Mouse (Mus musculus) brain, embryonic 14.5 days (tissue): ENCODE measurements around the gene Cdk13. TPM values are rescaled to one million over a fixed set of nuclear protein-coding genes. Genes with fewer than 3 reads are reported as not detected.

Experiments used
- DNase-seq: peaks from one replicate; pipeline ENCODE4 v3.0.0-alpha.2; 2011; ENCODE audit warnings: low read depth
- CTCF ChIP-seq: fragments of 200-500 bp; IDR thresholded peaks from 2 replicates; pipeline ENCODE4 v1.5.1; 2012; ENCODE audit warnings: inconsistent platforms, mild to moderate bottlenecking, moderate library complexity, borderline replicate concordance; ENCODE audit not compliant: insufficient read depth, insufficient read length; ENCODE audit errors: extremely low read depth
- POLR2A ChIP-seq: fragments of 200-500 bp; IDR thresholded peaks from 2 replicates; pipeline ENCODE4 v1.6.1; 2012; ENCODE audit warnings: mild to moderate bottlenecking, inconsistent platforms, borderline replicate concordance; ENCODE audit not compliant: poor library complexity, insufficient read depth, insufficient read length, severe bottlenecking; ENCODE audit errors: extremely low read depth
- polyA plus RNA-seq: library from polyadenylated mRNA; depleted of rRNA; stranded (reverse); fragments of >200 nt; gene quantifications from 2 replicates; pipeline ENCODE4 v1.2.3, GENCODE M21; 2012; rRNA removed

The Cdk13 gene
- polyA plus RNA-seq = 36.9 and 46.7 TPM in 2 replicates

DNA sequence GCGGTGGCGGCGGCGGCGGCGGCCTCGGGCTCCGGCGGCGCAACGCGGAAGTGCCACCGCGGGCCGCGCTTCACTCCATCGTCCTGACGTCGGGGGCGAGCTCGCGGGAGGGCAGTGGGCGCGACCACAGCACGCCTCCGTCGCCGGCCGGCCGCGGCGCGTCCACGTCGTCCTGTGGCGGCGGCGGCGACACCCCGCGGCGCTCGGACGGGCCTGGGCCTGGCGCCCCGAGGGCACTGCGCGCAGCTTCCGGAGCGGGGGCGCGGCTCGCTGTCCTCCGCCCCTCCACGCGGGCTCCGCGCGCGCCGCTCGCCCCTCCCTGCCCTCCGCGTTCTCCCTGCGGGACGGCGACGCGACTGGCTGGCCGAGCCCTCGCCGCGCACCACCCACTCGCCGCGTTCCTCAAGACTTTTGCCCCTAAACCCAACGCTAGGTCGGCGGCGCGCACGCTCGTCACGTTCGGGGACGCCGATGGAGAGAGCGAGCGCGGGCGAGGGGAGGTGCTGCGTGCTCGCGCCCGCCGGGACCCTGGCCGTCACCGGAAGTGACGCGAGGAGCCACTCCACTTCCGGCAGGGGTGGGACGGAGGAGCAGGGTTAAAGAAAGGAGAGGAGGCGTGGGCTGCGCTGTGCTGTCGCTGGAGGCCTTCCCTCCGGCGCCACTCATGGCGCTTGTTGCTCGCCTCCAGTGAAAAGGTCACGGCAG lies at the start of gene Cdk13:
TSS of gene Cdk13 (minus strand) at position 189 of the 705 bp plus-strand sequence.
- peak; percentile 95 for TF ChIP-seq POLR2A
- no peak for TF ChIP-seq CTCF
- peak; percentile 99 for DNase-seq

GRCm38 (mm10) chr13:17843336-17843735 lies 38.4 kb upstream of the Cdk13 start:
- DNase-seq = no peak
- no peak for TF ChIP-seq CTCF
- no peak for TF ChIP-seq POLR2A

DNA sequence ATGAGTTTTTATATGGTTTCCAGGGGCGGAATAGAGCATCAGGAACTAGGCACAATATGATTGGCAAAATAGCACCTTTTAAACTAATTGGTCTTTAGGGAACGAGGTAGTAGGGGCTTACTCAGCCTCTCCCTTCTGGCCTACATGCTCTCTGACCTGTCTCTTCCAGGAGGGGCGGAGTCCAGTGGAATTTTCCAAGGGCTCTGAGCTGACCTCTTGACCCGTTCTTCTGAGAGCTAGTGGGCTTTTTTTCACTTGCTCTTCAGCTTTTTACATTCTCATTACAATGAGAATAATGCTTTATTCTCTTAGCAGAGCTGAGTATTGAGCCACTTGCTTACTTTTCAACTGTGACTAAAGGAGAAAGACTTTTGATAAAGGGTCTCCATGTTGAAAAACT lies 37.9 kb upstream of the Cdk13 start:
- TF ChIP-seq CTCF (no peak), POLR2A (no peak)
- no peak for DNase-seq

GRCm38 (mm10) chr13:17839137-17839536 lies 34.2 kb upstream of the Cdk13 start:
- DNase-seq = no peak
- TF ChIP-seq CTCF (no peak), POLR2A (no peak)

GRCm38 (mm10) chr13:17838484-17838851 lies 33.6 kb upstream of the Cdk13 start:
- TF ChIP-seq POLR2A (no peak), CTCF (peak; percentile 56; the same call in 1 of the 2 replicates)

GRCm38 (mm10) chr13:17837610-17838483 lies 33.0 kb upstream of the Cdk13 start:
- DNase-seq = peak; percentile 70
- TF ChIP-seq CTCF = peak; percentile 76
- TF ChIP-seq POLR2A = no peak

More at GRCm38 (mm10) chr13:17838484-17838851, 33.6 kb upstream of the Cdk13 start:
- peak; percentile 82 for DNase-seq

- DNase-seq = no peak
- no peak for TF ChIP-seq POLR2A
- no peak for TF ChIP-seq CTCF
These were observed 31.9 kb upstream of the Cdk13 start for GRCm38 (mm10) chr13:17836808-17837207.

DNA sequence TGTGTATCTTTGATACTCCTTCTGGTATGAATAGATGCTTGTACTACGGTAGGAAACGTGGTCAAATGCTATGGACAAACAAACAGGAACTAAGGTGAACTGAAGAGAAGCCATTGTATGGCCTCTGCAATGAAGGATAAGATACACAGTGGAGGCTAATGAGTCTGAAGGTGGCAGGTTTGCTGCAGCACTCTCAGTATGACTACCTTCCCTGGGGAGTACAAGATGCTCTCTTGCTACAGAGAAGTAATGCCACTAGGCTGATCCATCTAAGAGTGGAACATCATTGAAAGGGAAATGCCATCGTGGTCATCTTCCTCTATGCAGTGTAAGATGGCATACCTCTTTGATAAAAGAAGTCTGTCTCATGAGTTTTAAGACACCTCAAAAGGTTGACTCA lies 28.0 kb upstream of the Cdk13 start:
- TF ChIP-seq CTCF (no peak), POLR2A (no peak)
- no peak for DNase-seq

DNA sequence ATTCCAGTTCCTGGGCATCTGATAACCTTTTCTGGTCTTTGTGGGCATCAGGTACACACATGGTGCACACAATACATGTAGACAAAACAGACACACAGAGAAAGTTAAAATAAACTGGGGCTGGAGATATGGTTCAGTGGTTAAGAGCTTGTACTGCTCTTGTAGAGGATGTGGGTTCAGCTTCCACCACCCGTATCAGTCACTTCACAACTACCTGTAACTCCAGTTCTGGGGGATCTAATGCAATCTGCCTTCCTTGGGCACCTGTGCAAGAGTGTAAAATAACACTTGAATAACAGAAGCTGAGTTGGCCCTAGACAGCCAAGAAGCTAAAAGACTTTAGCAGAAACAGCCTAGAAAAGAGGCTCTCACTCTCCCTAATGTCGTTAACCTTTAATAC lies 12.3 kb upstream of the Cdk13 start:
- no peak for DNase-seq
- TF ChIP-seq CTCF (no peak), POLR2A (no peak)

DNA sequence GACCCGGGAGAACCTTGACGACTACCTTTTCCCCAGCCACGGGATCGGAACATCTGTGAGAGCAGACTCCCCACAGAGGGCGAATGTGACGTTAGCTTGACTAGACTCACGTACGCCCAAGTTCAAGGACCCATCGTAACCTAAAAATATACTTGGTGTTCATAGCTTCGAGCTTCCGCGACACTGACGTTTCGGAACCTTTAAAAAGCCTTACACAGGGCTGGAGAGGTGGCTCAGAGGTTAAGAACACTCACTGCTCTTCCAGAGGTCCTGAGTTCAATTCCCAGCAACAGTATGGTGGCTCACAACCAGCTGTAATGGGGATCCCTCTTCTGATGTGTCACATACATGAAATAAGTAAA lies 698 bp upstream of the Cdk13 start:
- no peak for DNase-seq
- no peak for TF ChIP-seq CTCF
- TF ChIP-seq POLR2A = no peak

GRCm38 (mm10) chr13:17804058-17804841 lies 647 bp downstream of the Cdk13 start:
- TF ChIP-seq POLR2A = no peak
- no peak for TF ChIP-seq CTCF
- DNase-seq = peak; percentile 61
